Mouse (Mus musculus) Patski (cell line): ENCODE data around the gene Pfkfb3. TPM values are rescaled to one million over a fixed set of nuclear protein-coding genes. Genes with fewer than 3 reads are reported as not detected.

Experiments
- ATAC-seq: fragments of 100-300 bp; one replicate; pipeline ENCODE4 v1.8.0; 2021
- CTCF ChIA-PET: fragments of 350-600 bp; sonication (Branson Sonifier 250); formaldehyde crosslinking; loops from one replicate; lab custom pipeline; 2022; ENCODE audit warnings: inconsistent platforms; lab: Charles Lee
- POLR2A ChIA-PET: fragments of 350-600 bp; sonication (Branson Sonifier 250); formaldehyde crosslinking; loops from one replicate; lab custom pipeline; 2022; ENCODE audit warnings: antibody characterized with exemption, inconsistent platforms; lab: Charles Lee
- DNase-seq: peaks from one replicate; pipeline ENCODE4 v3.0.0-alpha.2; 2011; ENCODE audit warnings: low read depth, low spot score
- H3K27me3 ChIP-seq: fragments of 371-371 bp; one replicate; pipeline ENCODE4 v1.5.1; 2021
- CTCF ChIP-seq: fragments of 100-300 bp; IDR thresholded peaks from one replicate; pipeline ENCODE4 v1.5.1; 2021
- in situ Hi-C: fragments of 300-500 bp; cut with MboI; formaldehyde crosslinking; loops from 3 replicates; pipeline ENCODE4 v1.11.1; 2018; ENCODE audit warnings: low pct_unique_long_range_greater_than_20kb, mixed read lengths
- polyA plus RNA-seq: library from polyadenylated mRNA; unstranded; gene quantifications from one replicate; pipeline ENCODE4 v1.2.3, GENCODE M21; 2021

Gene Pfkfb3
- polyA plus RNA-seq = 21.2 TPM

DNA sequence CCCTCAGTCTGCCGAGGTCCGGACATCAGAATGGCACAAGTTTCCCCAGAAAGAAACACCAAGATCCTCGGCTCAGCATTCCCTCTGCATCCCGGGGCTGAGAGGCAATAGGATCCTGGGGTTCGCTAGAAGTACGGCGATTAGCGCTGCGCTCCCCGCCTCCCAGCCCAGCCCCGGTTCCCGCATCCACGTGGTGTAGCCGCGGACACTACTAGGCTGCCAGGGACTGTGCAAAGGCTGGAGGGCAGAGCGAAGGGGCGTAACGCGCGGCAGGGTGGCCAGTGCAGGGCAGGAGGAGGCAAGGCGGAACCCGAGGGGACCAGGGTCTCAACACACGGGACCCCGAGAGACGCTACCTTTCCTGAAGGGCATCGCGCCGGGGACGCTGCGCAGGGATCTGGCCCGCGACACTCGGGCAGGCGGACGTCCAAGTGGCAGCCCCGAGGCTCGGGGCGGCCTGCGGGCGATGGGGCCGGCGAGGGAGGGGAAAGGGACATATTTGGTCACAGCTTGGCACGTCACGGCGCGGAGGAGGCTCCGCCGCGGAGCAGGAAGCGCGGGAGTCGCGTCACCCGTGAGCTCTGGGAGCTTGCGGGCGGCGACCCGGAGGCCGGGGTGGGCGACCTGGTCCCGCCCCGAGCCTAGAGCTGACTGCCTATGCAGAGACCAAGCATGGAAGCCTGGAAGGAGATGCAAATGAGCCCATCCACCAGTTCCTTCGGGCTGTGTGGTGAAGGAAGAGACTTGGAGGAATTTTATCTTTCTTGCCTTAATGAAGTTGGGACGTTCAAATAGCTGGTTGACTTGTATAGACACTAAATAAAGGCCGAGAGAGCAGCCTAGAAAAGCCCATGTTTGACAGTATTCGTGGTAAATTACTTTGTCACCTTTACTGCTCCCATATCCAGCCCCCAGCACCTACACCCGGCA, at the start of gene Pfkfb3:
TSS of gene Pfkfb3 (minus strand) at position 607 of the 930 bp plus-strand sequence.
- ATAC-seq (peak; percentile 89), DNase-seq (no peak)
- in situ Hi-C loops = no loop called here
- H3K27me3 ChIP-seq = peaks cover 7% of the 10 kb centered on the region
- ChIA-PET CTCF (interaction anchor here (0.8 to 1.7 kb wide), 3 partner anchors 9 to 14 kb away, joined by 3 to 7 read pairs (median 4); no protein-coding TSS in a partner anchor), POLR2A (no interaction called here)
- no peak for TF ChIP-seq CTCF

DNA sequence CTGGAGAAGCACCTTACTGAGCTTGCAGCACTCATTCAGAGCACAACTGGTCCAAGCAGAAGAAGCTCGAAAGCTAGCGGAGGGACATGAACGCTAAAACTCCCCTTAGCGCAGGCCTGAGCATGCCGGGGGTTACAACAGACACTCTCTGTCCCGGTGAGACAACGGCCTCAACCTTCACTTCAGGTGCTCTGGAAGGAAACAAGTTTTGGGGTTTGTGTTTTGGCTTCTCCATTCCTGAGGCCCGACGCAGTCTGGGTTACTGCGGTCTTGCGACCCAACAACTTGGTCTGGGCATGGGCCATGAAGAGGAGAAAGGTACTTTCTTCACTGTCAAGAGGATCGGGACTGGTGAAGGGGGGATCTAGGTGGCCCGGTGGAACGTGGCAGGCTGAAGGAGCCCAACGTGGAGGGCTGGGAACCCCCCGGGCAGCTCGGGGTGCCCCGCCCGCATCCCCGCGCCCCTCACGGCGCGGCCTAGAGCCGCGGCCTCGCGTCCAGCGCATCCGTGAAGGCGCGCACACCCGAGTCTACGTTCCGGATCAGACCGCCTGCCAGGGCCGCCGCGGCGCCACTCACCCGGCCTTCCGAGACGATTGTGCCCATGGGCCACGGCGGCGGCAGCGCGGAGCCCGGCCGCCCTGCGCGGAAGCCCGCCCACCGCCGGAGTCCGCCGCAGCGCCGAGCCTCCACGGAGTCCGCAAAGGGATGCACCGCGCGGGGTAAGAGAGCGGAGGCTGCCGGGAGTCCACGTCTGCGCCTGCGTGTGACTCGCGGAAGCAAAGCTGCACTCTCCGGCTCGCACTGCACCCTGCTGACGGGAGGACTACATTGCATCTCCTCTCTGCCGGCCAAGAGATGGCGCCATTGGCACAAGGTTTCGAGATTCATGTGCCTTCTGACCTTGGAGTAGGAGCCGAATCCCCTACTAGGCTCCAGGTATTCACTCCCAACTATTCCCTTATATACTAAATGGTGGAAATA, 48.9 kb upstream of the Pfkfb3 start:
- TF ChIP-seq CTCF = peak; percentile 100
- in situ Hi-C loops = no loop called here
- CTCF ChIA-PET = interaction anchor here (0.6 to 1.8 kb wide), 12 partner anchors 10 to 116 kb away, joined by 3 to 6 read pairs (median 4); no protein-coding TSS in a partner anchor
- DNase-seq (peak; percentile 60), ATAC-seq (peak; percentile 98)
- POLR2A ChIA-PET = no interaction called here
- H3K27me3 ChIP-seq = peaks cover 4% of the 10 kb centered on the region

DNA sequence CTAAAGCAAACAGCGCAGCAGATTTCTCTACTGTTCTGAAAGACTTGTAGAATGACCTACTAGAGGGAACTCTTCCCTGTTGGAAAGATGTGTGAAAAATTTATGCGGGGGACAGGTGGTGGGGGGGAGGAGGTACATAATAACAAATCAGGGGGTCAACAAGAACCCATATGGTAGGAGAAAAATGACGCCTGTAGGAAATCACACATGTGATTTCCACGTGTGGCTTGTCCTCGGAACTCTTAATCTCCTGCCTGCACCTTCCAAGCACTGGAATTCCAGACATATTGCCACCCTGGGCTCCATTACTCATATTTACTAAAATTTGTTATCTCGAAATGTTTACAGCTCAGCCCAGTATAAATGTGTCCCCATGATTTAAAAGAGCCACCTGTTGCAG, 47.9 kb upstream of the Pfkfb3 start:
- in situ Hi-C loops = no loop called here
- CTCF ChIA-PET = interaction anchor here (1.3 kb wide), 2 partner anchors 21 to 90 kb away, joined by 3 to 4 read pairs; no protein-coding TSS in a partner anchor
- ATAC-seq (no peak), DNase-seq (no peak)
- POLR2A ChIA-PET = no interaction called here
- H3K27me3 ChIP-seq = peaks cover 1% of the 10 kb centered on the region
- TF ChIP-seq CTCF = no peak

DNA sequence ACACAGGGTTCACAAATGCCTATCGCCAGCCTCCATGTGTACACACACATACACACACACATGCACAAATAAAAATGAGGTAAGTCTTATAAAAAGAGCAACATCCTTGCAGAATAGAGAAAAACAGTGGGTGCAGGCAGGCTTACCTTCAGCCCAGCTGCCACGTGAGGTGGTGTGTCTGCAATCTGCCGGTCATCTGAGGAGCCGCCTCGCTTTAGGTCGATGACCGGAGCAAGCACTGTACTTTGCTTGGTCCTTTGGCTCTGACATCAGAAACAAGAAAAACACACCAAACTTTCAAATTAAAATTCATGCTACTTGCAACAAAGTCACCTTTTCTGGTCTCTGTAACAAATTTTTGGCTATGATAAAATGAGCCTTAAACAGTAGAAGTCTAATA, 44.0 kb upstream of the Pfkfb3 start:
- ChIA-PET POLR2A (interaction anchor here (0.5 kb wide), 1 partner anchor 29 kb away, joined by 3 read pairs; no protein-coding TSS in a partner anchor), CTCF (no interaction called here)
- H3K27me3 ChIP-seq = no peaks in the 10 kb centered on the region
- DNase-seq (no peak), ATAC-seq (no peak)
- in situ Hi-C loops = no loop called here
- TF ChIP-seq CTCF = no peak

DNA sequence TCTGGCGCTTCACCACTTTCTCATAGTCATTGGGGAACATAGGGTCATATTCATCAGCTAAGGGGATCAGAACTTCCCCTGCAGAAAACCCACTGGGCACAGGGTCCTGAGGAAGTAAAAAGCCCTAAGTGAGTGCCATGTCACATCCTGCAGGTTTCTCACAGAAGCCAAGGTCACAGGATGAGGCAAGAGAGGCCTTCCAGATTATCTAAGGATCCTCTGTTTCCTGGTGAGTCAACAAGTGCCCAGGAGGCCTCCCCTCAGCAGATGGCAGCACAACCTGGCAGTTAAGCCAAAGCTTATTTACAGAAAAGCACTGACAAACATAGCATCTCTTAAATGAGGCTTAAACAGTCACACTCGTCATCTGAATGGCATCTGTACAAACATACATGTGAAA, 42.8 kb upstream of the Pfkfb3 start:
- peak; percentile 65 for ATAC-seq
- ChIA-PET CTCF (interaction anchor here (1.2 kb wide), 1 partner anchor 14 kb away, joined by 3 read pairs; no protein-coding TSS in a partner anchor), POLR2A (no interaction called here)
- in situ Hi-C loops = no loop called here
- no peak for DNase-seq
- no peak for TF ChIP-seq CTCF
- no peaks in the 10 kb centered on the region for H3K27me3 ChIP-seq

DNA sequence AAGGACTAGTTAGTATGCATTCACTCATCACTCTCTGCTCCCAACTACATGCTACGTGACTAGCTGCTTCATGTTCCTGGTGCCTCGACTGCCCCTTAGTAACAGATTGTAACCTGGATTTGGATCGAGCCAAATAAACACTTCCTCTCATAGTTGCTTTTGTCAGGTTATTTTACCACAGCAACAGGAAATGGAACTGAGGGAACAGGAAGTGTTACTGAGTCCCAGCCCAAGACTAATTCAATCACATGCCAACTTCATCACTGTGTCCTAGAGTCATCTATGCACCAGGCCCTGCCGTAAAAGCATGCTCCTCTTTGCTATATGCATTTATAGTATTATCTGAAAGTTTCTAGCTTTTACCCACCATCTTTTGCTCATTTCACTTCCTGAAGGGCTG, 34.1 kb upstream of the Pfkfb3 start:
- H3K27me3 ChIP-seq = no peaks in the 10 kb centered on the region
- POLR2A ChIA-PET = no interaction called here
- no peak for DNase-seq
- no peak for ATAC-seq
- TF ChIP-seq CTCF = no peak
- in situ Hi-C loops = no loop called here
- CTCF ChIA-PET = interaction anchor here (1.2 kb wide), 1 partner anchor 46 kb away, joined by 4 read pairs; no protein-coding TSS in a partner anchor

DNA sequence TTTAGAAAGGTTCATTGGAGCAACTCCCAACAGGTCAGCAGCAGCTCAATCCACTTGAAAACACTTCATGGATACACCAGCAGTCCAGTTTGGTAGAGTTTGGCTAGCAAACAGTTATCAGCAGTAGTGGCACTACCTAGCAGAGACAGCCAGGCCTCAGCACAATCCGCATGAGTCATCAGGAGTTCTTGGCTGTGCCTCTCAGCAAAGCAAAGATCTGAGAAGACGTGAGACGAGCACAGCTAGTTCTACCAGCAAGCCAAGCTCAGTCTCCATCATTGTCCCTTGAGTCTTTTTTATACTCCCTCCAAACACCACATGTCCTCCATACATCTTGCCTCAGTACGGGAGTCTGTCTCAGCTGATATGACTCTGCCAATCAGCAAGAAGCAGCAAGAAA, 25.5 kb upstream of the Pfkfb3 start:
- ChIA-PET CTCF (interaction anchor here (0.8 kb wide), 1 partner anchor 11 kb away, joined by 3 read pairs; no protein-coding TSS in a partner anchor), POLR2A (no interaction called here)
- no peak for TF ChIP-seq CTCF
- no peaks in the 10 kb centered on the region for H3K27me3 ChIP-seq
- DNase-seq (no peak), ATAC-seq (no peak)
- in situ Hi-C loops = no loop called here

DNA sequence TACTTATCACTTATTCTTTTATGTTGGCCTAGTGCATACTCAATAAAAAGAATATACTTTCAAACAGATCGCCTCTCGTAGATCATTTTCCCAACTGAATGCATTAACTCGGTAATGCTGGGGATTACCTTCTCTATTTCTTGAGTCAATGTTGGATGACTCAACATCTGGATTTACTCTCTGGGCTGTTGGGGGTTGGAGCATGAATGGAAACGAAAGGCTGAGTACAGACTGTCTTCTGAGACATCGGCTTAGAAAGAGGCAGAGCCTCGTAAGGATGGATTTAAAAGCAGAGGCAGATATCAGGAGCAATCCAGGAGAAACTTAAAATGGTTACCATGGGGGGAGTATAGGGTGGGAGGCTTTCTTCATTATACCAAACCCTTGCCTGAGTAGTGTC, 24.3 kb upstream of the Pfkfb3 start:
- CTCF ChIA-PET = no interaction called here
- ATAC-seq (no peak), DNase-seq (no peak)
- TF ChIP-seq CTCF = no peak
- H3K27me3 ChIP-seq = no peaks in the 10 kb centered on the region
- in situ Hi-C loops = no loop called here
- POLR2A ChIA-PET = no interaction called here

DNA sequence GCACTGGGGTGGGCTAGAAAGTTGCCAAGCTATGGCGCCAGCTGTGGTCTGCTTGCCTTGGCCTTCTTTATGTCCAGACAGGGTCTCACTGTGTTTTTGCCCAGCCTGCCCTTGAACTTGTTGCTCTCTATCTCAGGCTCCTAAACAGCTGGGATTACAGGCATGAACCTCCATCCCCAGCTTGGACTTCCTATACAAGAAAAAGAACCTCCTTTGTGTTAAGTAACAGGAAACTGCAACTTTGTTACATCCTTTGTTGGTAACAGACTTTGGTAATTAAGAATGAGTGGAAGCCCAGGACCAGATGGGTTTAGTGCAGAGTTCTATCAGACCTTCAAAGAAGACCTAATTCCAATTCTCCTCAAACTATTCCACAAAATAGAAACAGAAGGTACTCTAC, 19.8 kb upstream of the Pfkfb3 start:
- CTCF ChIA-PET = no interaction called here
- no peak for ATAC-seq
- no peak for TF ChIP-seq CTCF
- DNase-seq = no peak
- POLR2A ChIA-PET = no interaction called here
- in situ Hi-C loops = no loop called here
- H3K27me3 ChIP-seq = peaks cover 6% of the 10 kb centered on the region

DNA sequence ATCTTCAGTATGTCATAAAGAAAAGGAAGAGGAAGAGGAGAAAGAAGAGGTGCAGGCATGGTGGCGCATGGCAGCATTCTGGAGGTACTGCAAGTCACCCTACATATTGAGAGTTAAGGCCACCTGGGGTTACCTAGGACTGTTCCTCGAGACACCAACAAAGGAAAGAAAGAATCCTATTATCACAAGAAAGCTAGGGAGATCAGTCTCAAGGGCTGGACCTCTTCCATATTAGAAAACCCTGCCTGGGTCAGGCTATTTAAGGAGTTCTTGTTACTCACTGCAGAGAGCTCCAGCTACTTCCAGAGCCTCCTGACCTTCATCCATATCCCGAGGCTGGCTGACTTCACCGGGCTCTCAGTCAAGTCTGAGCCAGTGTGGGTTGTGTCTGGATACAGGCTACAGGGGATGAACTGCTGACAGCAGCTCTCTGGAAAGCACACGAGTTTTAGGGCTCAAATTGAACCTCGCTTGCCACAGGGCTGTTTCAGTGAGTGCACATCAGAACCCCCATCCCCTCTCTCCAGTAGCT, 17.2 kb upstream of the Pfkfb3 start:
- ATAC-seq = no peak
- no peak for DNase-seq
- in situ Hi-C loops = no loop called here
- CTCF ChIA-PET = no interaction called here
- H3K27me3 ChIP-seq = peaks cover 6% of the 10 kb centered on the region
- POLR2A ChIA-PET = no interaction called here
- no peak for TF ChIP-seq CTCF
